Mouse (Mus musculus) adrenal gland, adult 2 months (tissue): ENCODE measurements at regions not wholly inside any gene's neighbourhood (a gene's known extent, or its start where the extent isn't known, plus 50 kb on each side); places are given as distances from the start of the nearest gene placed in this dataset.
A peak's percentile ranks its signal among the peaks of the same experiment; 100 is the strongest.

ENCODE experiments used
- DNase-seq: peaks from one replicate; pipeline ENCODE4 v3.0.0; 2021

DNA sequence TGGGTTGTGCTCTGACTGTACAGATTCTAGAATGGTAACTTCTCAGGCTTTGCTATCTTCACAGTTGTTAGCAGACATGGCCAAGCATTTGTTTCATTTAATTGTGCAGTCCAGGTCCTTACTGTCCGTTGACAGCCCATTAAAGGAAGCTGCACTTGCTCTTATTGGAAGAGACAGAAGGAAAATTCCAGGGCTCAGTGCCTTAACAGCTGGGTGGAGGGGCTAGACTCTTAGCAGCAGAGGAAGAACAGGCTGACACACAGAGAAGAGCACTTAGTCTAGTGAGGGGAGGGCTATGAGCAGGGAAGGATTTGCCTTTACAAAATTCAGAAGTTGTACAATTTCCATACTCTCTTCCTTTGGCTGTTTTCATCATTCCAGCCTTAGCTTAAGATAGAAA lies 161.5 kb upstream of the Ghitm start:
- DNase-seq = no peak

DNA sequence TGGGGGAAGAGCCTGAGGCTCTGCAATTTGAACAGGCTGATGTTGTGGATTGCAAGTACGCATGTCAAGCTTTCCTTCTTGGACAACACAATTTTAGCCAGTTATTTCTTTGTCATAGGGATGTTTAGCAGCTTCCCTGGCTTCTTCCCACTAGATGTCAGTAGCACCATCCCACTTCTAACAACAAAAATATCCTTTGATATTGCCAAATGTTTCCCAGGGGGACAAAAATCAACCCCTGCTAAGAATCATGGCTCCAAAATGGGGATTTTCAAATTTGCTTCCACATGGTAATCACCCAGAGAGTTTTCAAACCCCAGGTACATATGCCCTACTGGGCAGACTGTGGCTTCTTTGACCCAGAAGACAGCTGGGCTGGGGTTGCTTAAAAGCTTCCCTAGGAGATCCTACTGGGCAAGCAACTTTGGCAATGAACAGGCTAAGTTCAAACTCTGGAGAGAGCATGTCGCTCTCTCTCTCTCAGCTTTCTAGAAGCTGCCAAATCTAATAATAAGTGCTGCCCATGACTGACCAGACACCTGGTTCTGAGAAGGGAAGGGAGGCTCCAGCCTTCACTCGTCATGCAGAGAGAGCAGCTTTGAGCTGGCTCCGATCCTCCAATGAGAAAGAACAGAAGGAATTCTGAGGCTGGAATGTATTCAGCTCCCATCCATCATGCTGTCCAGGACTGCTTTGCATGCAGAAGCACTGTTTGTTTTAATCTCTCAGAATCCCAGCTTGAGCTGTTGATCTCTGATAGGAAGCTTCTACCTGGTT lies 157.2 kb upstream of the Ghitm start:
- DNase-seq = peak; percentile 17

DNA sequence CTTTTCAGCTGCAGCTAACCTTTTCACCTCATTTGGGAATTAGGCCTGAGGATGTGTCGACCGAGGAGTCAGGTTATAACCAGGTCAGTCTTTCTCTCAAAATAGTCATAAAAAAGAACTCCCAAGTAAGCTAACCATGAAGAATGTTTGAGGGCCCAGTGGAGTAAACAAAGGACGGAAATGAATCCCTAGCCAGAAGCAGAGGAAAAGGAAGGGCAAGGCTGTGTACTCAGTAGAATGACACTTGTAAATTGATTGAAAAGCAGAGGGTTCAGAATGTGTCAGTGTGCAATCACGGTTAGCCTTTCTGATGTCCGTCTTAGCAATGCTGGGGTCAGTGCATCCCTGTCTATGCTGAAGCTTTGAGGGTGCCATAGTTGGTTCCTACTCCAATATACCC lies 149.3 kb upstream of the Ghitm start:
- no peak for DNase-seq

- no peak for DNase-seq
These were observed 144.3 kb upstream of the Ghitm start for GRCm38 (mm10) chr14:37279356-37279755.

- peak; percentile 12 for DNase-seq
These were observed 141.9 kb upstream of the Ghitm start for GRCm38 (mm10) chr14:37276728-37277695.

DNA sequence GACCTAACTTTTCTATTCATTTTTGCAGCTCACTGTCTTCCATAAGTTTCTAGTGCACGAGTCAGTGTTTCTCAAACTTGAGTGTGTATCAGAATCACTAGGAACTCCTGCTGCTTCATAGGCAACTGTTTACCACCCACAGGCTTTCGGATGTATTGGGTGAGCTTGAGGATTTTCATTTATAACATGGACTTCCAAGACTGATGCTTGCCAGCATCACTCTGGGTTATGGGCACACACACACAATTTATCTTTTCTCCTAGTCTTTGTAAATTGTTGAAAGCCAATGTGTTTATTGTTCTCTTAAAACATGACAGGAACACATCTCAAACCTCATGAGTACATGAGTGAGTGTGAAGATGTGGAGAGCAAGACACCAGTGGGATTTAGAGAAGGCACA lies 137.0 kb upstream of the Ghitm start:
- DNase-seq = no peak

DNA sequence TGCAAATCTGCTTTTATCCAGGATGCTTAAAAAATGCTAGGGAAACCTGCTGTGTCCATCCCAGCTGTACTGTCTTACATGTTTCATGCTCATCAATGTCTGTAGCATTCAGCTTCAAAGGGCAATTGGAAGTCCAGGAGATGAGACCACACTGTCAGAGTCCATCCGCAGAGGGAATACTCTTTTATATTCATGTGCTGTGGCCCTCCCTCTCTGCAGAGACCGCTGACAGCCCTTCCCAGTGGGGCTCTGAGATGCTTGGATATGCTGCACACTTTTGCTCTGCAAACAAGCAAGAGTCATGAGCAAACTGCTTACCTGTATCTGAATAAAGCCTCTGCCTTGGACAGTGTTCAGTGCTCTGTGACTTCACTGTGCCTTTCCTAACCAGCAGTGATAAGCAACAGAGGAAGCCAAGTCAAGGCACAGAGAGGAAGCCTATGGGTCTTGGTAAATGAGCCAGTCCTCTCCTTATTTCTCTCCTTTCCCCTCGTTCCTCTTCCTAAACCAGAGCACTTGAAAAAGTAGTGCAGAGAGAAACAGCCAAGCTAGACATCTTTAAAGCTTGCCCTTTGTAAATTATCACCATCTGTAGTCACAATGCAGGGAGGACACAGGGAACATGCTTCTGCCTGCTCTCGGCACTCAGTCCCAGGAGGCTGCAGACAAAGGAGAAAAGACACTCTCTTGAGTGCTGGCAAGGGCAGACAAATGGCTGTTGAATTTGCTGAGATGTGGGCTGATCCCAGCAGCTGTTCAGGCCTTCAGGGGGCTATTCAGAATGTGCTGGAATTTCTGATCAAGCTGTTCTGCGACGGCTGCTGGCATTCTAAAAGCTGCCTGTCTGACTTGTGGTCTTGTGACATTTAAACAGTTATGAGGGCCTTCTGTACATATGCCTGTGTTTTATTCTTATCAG lies 136.2 kb upstream of the Ghitm start:
- no peak for DNase-seq

DNA sequence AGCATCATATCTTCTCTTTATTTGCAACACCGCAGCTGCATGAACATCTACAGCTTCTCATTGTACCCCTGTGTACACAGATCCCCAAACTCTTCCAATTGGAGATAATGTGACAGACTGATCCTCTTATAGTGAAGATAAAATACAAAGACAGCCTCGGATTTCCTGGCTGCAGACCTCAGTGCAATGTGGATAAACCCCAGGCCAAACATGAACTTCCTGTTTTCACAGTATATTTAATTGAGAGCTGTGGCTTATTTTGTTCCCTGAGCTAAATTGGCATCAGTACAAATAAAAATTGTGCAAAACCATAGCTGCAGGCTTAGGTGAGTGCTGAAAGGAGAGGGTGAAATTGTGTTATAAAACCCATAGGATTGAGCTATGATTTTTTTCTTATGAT lies 134.8 kb upstream of the Ghitm start:
- DNase-seq = no peak

GRCm38 (mm10) chr14:37238632-37239032 lies 103.6 kb upstream of the Ghitm start:
- peak; percentile 55 for DNase-seq

DNA sequence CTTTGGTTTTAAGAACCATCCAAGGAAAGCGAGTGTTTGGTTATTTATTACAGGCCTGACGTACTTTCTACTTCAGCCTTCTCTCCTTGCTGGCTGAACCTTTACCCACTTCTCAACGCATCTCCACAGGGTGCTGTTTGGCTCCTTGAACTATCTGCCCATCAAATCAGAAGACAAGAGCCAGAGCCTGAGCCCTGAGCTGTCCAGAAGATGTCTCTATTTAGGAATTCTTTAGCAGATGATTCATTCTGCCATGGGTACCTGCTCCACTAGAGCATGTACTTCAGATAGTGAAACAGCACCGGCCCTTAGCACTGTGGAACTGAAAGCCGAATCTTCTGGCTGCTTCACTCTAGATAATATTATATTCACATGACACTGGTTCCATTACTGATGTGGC lies 102.1 kb upstream of the Ghitm start:
- no peak for DNase-seq

- DNase-seq = no peak
These were observed 73.2 kb upstream of the Ghitm start for GRCm38 (mm10) chr14:37208256-37208655.

DNA sequence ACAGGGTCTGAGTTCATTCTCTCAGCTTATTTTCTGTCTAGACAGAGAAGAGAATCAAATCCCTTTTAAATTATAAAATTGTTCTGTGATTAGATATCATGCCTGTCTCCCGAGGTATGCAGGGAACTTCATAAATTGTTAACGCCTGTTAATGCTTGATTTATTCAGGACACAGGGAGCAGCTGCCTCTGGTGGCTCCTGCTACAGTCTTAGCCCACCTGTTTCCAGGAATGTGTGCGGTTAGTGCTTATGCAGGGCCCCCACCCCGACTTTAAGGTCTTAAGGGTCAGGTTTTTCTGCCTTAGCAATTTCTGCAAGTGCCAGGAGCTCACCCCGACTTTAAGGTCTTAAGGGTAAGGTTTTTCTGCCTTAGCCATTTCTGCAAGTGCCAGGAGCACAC lies 54.7 kb upstream of the Ghitm start:
- no peak for DNase-seq
